Mouse (Mus musculus) embryo, embryonic 10 days (tissue): Measurements from ENCODE around the gene Alb.

Source experiments
- DNase-seq: peaks from one replicate; pipeline ENCODE4 v3.0.0-alpha.2; 2015; ENCODE audit warnings: low spot score

Gene Alb

GRCm38 (mm10) chr5:90492440-90492839, 31.7 kb downstream of the Alb start:
- DNase-seq = no peak

GRCm38 (mm10) chr5:90494308-90494707, 33.6 kb downstream of the Alb start:
- DNase-seq = no peak

GRCm38 (mm10) chr5:90499509-90499908, 38.8 kb downstream of the Alb start:
- no peak for DNase-seq

GRCm38 (mm10) chr5:90500714-90501113, 40.0 kb downstream of the Alb start:
- peak; percentile 84 for DNase-seq

- DNase-seq = no peak
These were observed 41.1 kb downstream of the Alb start for GRCm38 (mm10) chr5:90501752-90502151.

GRCm38 (mm10) chr5:90504742-90505141, 44.0 kb downstream of the Alb start:
- DNase-seq = no peak

- DNase-seq = no peak
These were observed 45.8 kb downstream of the Alb start for GRCm38 (mm10) chr5:90506507-90506906.

- no peak for DNase-seq
These were observed 46.8 kb downstream of the Alb start for GRCm38 (mm10) chr5:90507411-90507949.

GRCm38 (mm10) chr5:90509828-90510592, 49.3 kb downstream of the Alb start:
- DNase-seq = no peak

- DNase-seq = no peak
These were observed 51.7 kb downstream of the Alb start for GRCm38 (mm10) chr5:90512288-90512955.

- DNase-seq = no peak
These were observed 54.9 kb downstream of the Alb start for GRCm38 (mm10) chr5:90515561-90515960.

GRCm38 (mm10) chr5:90518356-90519100, 57.8 kb downstream of the Alb start, which contains the start of gene Afm:
TSS of gene Afm (plus strand) at chr5:90518932.
- no peak for DNase-seq
